Mouse (Mus musculus) urinary bladder, adult 2 months (tissue): ENCODE results near the gene Gsk3b. TPM values are rescaled to one million over a fixed set of nuclear protein-coding genes. Genes with fewer than 3 reads are reported as not detected.
"Not testable (repeated sequence)": the region's sequence is repeated elsewhere in the genome, so short reads cannot be mapped to it uniquely, and the experiment has no call there.

Source experiments
- DNase-seq: peaks from one replicate; pipeline ENCODE4 v3.0.0; 2022; ENCODE audit warnings: low spot score
- polyA plus RNA-seq: library from polyadenylated mRNA; depleted of rRNA; stranded (reverse); fragments of >200 nt; gene quantifications from 2 replicates; pipeline ENCODE4 v1.2.3, GENCODE M21; 2012; rRNA removed

The Gsk3b gene
- polyA plus RNA-seq, result 10.4 and 18.8 TPM in 2 replicates

- DNase-seq, result peak; percentile 96
These were observed at the start of gene Gsk3b for GRCm38 (mm10) chr16:38088629-38089446. Gsk3b (plus strand) TSS chr16:38089001.

GRCm38 (mm10) chr16:38042160-38042559 lies 46.6 kb upstream of the Gsk3b start:
- no peak for DNase-seq

DNA sequence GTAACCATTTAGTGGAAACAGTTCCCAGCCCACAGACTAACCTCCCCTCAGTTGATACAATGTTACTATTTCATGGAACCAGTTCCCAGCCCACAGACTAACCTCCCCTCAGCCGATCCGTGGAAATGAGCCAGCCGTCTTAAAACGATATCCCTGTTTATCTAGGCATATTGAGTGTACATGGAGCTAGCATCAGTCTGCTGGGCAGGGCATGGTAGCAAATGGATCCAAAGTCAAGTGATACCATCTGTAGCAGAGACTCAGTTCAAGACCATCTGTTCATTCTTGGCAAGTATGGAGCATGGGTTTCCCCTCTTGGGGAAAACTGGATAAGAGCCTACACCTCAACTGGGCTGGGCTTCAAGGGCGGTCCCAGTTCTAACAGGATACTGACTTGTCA lies 44.2 kb upstream of the Gsk3b start:
- DNase-seq, result no peak

DNA sequence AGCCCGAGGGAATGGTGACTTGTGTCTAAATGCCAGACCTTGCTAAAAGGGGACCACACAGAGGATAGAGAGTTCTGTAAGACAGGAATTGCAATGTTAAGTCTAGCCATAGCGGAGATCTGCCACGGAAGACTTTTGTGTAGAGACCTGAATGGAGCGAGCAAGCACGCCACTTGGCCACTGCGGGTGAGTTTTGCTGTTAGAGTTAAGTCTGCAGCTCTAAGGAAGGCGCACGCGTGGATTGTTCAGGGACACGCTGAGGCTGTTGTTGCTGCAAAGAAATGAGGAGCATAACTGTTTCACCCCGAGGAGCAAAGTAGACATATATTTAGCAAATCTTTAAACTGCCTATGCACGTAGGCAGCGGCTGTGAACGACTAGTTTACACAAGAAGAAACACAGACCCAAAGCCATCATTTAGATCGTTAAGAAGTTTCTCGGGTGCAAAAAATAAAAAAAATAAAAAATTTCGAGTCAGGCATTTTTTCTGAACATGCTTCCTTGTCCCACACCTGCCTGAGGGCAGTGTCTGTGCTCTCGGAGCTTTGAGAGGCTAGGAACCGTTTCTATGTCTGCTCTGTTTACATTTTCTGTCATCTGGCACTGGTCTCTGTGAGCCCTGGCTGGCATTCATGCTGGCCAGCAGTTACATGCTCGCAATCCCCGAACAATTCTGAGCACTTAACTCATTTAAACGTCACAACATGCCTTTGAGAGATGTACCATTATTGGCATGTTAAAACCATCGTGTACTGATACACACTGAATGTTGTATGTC lies 40.8 kb upstream of the Gsk3b start:
- DNase-seq, result no peak

DNA sequence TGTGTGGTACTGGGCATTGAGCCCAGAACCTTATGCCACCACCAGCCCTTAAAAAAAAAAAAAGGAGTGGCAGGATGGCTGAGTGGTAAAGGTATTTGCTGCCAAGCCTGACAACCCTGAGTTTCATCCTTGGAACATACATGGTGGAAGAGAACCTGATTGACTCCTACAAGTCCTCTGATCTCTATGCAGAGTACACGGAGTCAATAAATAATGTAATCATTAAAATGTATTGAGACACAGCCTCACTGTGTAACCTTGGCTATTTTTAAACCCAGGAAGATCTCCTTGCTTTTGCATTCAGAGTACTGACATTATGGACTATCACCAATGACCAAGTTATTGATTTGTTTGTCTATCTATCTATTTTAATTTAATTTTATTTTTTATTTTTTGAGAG lies 30.9 kb upstream of the Gsk3b start:
- no peak for DNase-seq

DNA sequence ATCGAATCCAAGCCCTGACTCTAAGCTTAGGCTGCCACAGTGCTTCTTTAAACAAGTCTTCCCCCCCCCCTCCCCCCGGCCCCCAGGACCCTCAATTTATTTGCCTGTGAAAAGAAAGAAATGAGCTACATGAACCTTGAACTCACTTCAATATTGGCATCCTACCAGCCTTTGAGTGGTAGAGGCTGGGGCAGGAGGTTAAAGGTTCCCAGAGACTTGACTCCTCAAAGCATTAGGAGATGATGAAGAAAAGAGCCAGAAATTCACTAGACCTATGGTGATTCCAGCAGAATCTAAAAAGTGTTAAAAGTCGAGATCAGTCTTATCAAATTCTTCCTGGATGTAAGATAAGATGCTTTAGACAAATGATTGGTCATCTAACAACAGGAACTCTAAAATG lies 30.0 kb upstream of the Gsk3b start:
- no peak for DNase-seq

DNA sequence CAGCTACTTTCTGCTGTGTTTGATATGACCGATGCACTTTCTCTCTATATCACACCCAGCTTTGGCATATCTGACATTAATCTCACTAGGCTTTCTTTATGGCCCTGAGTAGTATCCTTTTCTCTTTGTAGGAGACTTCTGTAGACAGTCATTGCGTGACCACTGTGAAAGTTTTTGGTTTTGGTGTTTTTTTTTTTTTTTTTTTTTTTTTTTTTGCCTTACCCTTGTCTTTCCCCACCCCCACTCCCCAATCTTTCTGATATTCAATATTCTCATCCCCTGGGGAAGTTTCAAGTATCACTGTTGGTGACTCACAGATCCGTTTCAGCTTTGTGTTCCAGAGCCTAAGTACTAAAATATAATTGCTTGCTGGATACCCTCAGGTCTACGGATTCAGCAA lies 29.2 kb upstream of the Gsk3b start:
- DNase-seq, result no peak

- DNase-seq, result not testable (repeated sequence)
These were observed 14.8 kb upstream of the Gsk3b start for GRCm38 (mm10) chr16:38073859-38074631.

DNA sequence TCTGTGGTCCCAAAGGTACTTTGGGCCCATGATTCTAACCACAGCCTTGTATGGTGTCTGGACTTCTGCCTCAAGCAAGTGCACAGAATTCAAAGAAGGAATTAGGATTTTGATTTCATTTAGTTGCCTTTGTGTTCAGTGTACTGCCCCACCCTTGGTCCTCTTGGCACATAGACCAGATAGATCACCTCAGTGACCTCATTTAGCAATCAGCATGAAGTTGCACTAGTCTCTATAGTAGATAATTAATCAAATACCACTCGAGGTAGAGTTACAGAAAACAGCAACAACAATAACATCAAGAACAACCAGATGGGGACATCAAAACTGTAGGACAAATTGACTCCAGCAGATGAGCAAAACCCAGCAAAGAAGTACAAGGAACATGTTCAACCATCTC lies 8.6 kb upstream of the Gsk3b start:
- no peak for DNase-seq

- DNase-seq, result no peak
These were observed 1.6 kb upstream of the Gsk3b start for GRCm38 (mm10) chr16:38087231-38087630.

GRCm38 (mm10) chr16:38087645-38088125 lies 1.1 kb upstream of the Gsk3b start:
- no peak for DNase-seq

DNA sequence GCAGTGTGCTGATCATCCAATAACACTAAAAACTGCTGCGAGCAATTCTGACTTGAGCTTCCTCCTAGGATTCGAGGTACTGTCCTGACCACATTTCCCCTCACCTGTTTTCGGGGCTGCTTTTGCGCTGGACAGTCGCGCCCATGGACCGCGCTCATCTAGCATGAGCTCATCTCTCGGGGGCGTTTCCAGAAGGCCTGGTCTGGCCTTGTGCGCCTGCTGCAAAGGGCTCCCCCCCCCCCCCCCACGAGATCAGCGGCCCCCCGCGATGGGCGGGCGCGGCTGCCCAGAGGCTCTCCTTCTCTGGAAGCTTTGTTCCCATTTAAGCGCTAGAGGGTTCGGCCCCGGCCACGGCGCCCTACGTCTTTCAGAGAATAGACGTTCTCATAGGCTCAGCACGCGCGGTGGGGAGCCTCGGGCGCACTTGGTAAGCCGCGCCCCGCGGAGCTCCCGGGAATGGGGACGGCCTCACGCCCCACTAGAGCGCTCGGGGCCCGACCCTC lies 624 bp upstream of the Gsk3b start:
- no peak for DNase-seq

GRCm38 (mm10) chr16:38089447-38090170 lies 808 bp downstream of the Gsk3b start:
- no peak for DNase-seq

- no peak for DNase-seq
These were observed 1.7 kb downstream of the Gsk3b start for GRCm38 (mm10) chr16:38090341-38091005.

- DNase-seq, result no peak
These were observed 2.2 kb downstream of the Gsk3b start for GRCm38 (mm10) chr16:38091041-38091440.

GRCm38 (mm10) chr16:38091706-38092105 lies 2.9 kb downstream of the Gsk3b start:
- no peak for DNase-seq

- DNase-seq, result no peak
These were observed 3.8 kb downstream of the Gsk3b start for GRCm38 (mm10) chr16:38092598-38092997.

DNA sequence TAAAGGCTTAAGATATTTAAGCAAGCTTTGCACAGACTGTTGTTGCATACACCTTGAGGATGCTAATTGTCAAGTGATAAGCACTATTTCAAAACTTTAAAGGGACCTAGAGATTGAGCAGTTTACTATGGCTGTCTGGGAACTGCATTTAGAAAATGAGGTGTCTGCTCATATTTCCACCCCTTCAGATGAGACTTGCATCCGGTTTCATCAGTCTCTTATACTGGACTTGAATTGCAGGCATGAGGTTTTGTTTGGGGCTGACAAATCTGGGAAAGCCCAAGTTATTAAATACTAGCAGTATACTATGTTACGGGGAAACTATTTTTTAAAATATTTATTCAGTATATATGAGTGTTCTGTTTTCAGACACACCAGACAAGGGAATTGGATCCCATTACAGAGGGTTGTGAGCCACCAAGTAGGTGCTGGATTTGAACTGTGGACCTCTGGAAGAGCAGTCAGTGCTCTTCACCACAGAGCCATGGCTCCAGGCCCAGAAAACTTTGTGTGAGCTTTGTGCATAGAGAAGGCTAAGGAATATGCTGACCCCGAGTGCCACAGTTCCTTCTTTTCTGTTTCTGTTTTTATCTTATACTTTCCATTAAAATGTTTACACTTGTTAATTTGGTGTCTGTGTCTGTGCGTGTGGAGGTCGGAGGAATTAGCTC lies 6.5 kb downstream of the Gsk3b start:
- no peak for DNase-seq

GRCm38 (mm10) chr16:38097521-38097920 lies 8.7 kb downstream of the Gsk3b start:
- DNase-seq, result no peak

- no peak for DNase-seq
These were observed 10.5 kb downstream of the Gsk3b start for GRCm38 (mm10) chr16:38099325-38099724.
